Mouse (Mus musculus): ENCODE measurements around the gene Tex9. TPM values are rescaled to one million over a fixed set of nuclear protein-coding genes. Genes with fewer than 3 reads are reported as not detected.

Gene Tex9
- polyA plus RNA-seq, 1 experiment from 2014 or later = 80.9 TPM

GRCm38 (mm10) chr9:72450363-72450762 lies 41.6 kb downstream of the Tex9 start:
- Histone ChIP-seq H3K36me3 (replicated peaks) (peaks cover 67% of the 10 kb centered on the region), H3K27me3 (no peaks in the 10 kb centered on the region), H3K4me1 (no peaks in the 10 kb centered on the region), H3K9ac (no peak overlapping the region), H3K4me2 (no peak overlapping the region), H3K27ac (no peak overlapping the region), H3K9me3 (no peaks in the 10 kb centered on the region), H3K4me3 (replicated peaks) (no peak overlapping the region)
- ATAC-seq (ENCODE audit: low FRiP score) = no peak
- 93% methylated on average over 1 of the region's 1 CpGs for WGBS

GRCm38 (mm10) chr9:72449841-72450240 lies 42.2 kb downstream of the Tex9 start:
- Histone ChIP-seq H3K27ac (no peak overlapping the region), H3K9ac (no peak overlapping the region), H3K36me3 (replicated peaks) (peaks cover 69% of the 10 kb centered on the region), H3K9me3 (no peaks in the 10 kb centered on the region), H3K4me2 (no peak overlapping the region), H3K27me3 (no peaks in the 10 kb centered on the region), H3K4me3 (replicated peaks) (no peak overlapping the region), H3K4me1 (no peaks in the 10 kb centered on the region)
- no peak for ATAC-seq (ENCODE audit: low FRiP score)
- 87% methylated on average over 2 of the region's 2 CpGs for WGBS

GRCm38 (mm10) chr9:72449367-72449766 lies 42.6 kb downstream of the Tex9 start:
- no peak overlapping the region for H3K4me3 ChIP-seq (replicated peaks)
- no peak overlapping the region for H3K9ac ChIP-seq
- ATAC-seq (ENCODE audit: low FRiP score) = no peak
- 91% methylated on average over 7 of the region's 7 CpGs for WGBS
- no peaks in the 10 kb centered on the region for H3K4me1 ChIP-seq
- no peak overlapping the region for H3K4me2 ChIP-seq
- no peaks in the 10 kb centered on the region for H3K9me3 ChIP-seq
- peaks cover 69% of the 10 kb centered on the region for H3K36me3 ChIP-seq (replicated peaks)
- no peak overlapping the region for H3K27ac ChIP-seq
- no peaks in the 10 kb centered on the region for H3K27me3 ChIP-seq

GRCm38 (mm10) chr9:72448026-72448425 lies 44.0 kb downstream of the Tex9 start:
- no peaks in the 10 kb centered on the region for H3K27me3 ChIP-seq
- no peaks in the 10 kb centered on the region for H3K9me3 ChIP-seq
- no peak overlapping the region for H3K27ac ChIP-seq
- H3K4me2 ChIP-seq = no peak overlapping the region
- H3K9ac ChIP-seq = no peak overlapping the region
- peaks cover 63% of the 10 kb centered on the region for H3K36me3 ChIP-seq (replicated peaks)
- no peak for ATAC-seq (ENCODE audit: low FRiP score)
- 58% methylated on average over 8 of the region's 8 CpGs for WGBS
- no peaks in the 10 kb centered on the region for H3K4me1 ChIP-seq
- H3K4me3 ChIP-seq (replicated peaks) = no peak overlapping the region

- Histone ChIP-seq H3K4me2 (no peak overlapping the region), H3K4me1 (peaks cover 11% of the 10 kb centered on the region), H3K27ac (no peak overlapping the region), H3K4me3 (replicated peaks) (no peak overlapping the region), H3K36me3 (replicated peaks) (peaks cover 24% of the 10 kb centered on the region), H3K9ac (no peak overlapping the region), H3K27me3 (no peaks in the 10 kb centered on the region), H3K9me3 (no peaks in the 10 kb centered on the region)
- WGBS = 91% methylated on average over 10 of the region's 10 CpGs
- no peak for ATAC-seq (ENCODE audit: low FRiP score)
These were observed 49.9 kb downstream of the Tex9 start for GRCm38 (mm10) chr9:72441927-72442715.

GRCm38 (mm10) chr9:72440948-72441926 lies 50.8 kb downstream of the Tex9 start:
- H3K9me3 ChIP-seq = no peaks in the 10 kb centered on the region
- H3K9ac ChIP-seq = no peak overlapping the region
- no peak overlapping the region for H3K4me3 ChIP-seq (replicated peaks)
- peaks cover 11% of the 10 kb centered on the region for H3K4me1 ChIP-seq
- H3K36me3 ChIP-seq (replicated peaks) = peaks cover 15% of the 10 kb centered on the region
- WGBS = 80% methylated on average over 8 of the region's 8 CpGs
- no peak for ATAC-seq (ENCODE audit: low FRiP score)
- H3K27me3 ChIP-seq = no peaks in the 10 kb centered on the region
- H3K4me2 ChIP-seq = no peak overlapping the region
- H3K27ac ChIP-seq = no peak overlapping the region

- peaks cover 11% of the 10 kb centered on the region for H3K4me1 ChIP-seq
- WGBS = 94% methylated on average over 4 of the region's 4 CpGs
- no peaks in the 10 kb centered on the region for H3K27me3 ChIP-seq
- ATAC-seq (ENCODE audit: low FRiP score) = no peak
- peaks cover 12% of the 10 kb centered on the region for H3K36me3 ChIP-seq (replicated peaks)
- H3K9ac ChIP-seq = no peak overlapping the region
- no peaks in the 10 kb centered on the region for H3K9me3 ChIP-seq
- no peak overlapping the region for H3K4me2 ChIP-seq
- H3K4me3 ChIP-seq (replicated peaks) = no peak overlapping the region
- H3K27ac ChIP-seq = no peak overlapping the region
These were observed 51.7 kb downstream of the Tex9 start for GRCm38 (mm10) chr9:72440358-72440757.

- 3% methylated on average over 9 of the region's 9 CpGs for WGBS
- Histone ChIP-seq H3K27ac (0 out of 2 replicates have a peak overlapping the region, but pooled peaks have one; percentile 42), H3K4me2 (peak overlapping the region; percentile 87)
These were observed 53.3 kb downstream of the Tex9 start for GRCm38 (mm10) chr9:72438749-72439148.

GRCm38 (mm10) chr9:72437822-72438701 lies 54.0 kb downstream of the Tex9 start, which contains the start of gene Mns1:
Gene Mns1 (plus strand): TSS chr9:72438011.
- WGBS = 1% methylated on average over 43 of the region's 43 CpGs
- H3K4me2 ChIP-seq = peak within 1 kb of the TSS; percentile 87

More at GRCm38 (mm10) chr9:72438749-72439148, 53.3 kb downstream of the Tex9 start:
- H3K4me1 ChIP-seq = peaks cover 11% of the 10 kb centered on the region
- H3K9ac ChIP-seq = peak overlapping the region; percentile 66
- no peaks in the 10 kb centered on the region for H3K27me3 ChIP-seq
- peaks cover 6% of the 10 kb centered on the region; the same call in 1 of the 2 replicates for H3K36me3 ChIP-seq (replicated peaks)
- no peak for ATAC-seq (ENCODE audit: low FRiP score)
- H3K9me3 ChIP-seq = no peaks in the 10 kb centered on the region
- peak overlapping the region; percentile 68 for H3K4me3 ChIP-seq (replicated peaks)

GRCm38 (mm10) chr9:72434876-72435275 lies 57.1 kb downstream of the Tex9 start:
- 47% methylated on average over 9 of the region's 9 CpGs for WGBS
- H3K9ac ChIP-seq = no peak overlapping the region
- no peak for ATAC-seq (ENCODE audit: low FRiP score)

More at GRCm38 (mm10) chr9:72437822-72438701, 54.0 kb downstream of the Tex9 start, which contains the start of gene Mns1:
- Histone ChIP-seq H3K9ac (peak within 1 kb of the TSS; percentile 66), H3K4me1 (peaks cover 11% of the 10 kb centered on the region), H3K4me3 (replicated peaks) (peak within 1 kb of the TSS; percentile 68), H3K36me3 (replicated peaks) (peaks cover 1% of the 10 kb centered on the region; the same call in 1 of the 2 replicates), H3K9me3 (no peaks in the 10 kb centered on the region), H3K27me3 (no peaks in the 10 kb centered on the region), H3K27ac (peak within 1 kb of the TSS; percentile 88)
- ATAC-seq (ENCODE audit: low FRiP score) = peak; percentile 98

GRCm38 (mm10) chr9:72427861-72428260 lies 64.2 kb downstream of the Tex9 start:
- Histone ChIP-seq H3K4me2 (no peak overlapping the region), H3K4me1 (no peaks in the 10 kb centered on the region), H3K4me3 (replicated peaks) (no peak overlapping the region), H3K36me3 (replicated peaks) (no peaks in the 10 kb centered on the region), H3K9ac (no peak overlapping the region), H3K27me3 (no peaks in the 10 kb centered on the region), H3K27ac (no peak overlapping the region), H3K9me3 (no peaks in the 10 kb centered on the region)
- no peak for ATAC-seq (ENCODE audit: low FRiP score)
- WGBS = 73% methylated on average over 4 of the region's 4 CpGs

More at GRCm38 (mm10) chr9:72434876-72435275, 57.1 kb downstream of the Tex9 start:
- Histone ChIP-seq H3K27me3 (no peaks in the 10 kb centered on the region), H3K4me2 (no peak overlapping the region), H3K4me1 (peaks cover 10% of the 10 kb centered on the region), H3K36me3 (replicated peaks) (no peaks in the 10 kb centered on the region), H3K27ac (no peak overlapping the region), H3K4me3 (replicated peaks) (no peak overlapping the region), H3K9me3 (no peaks in the 10 kb centered on the region)
